Mouse (Mus musculus) retina, adult 2 months (tissue): Measurements from ENCODE around the gene Pacsin2.

ENCODE experiments used
- DNase-seq: peaks from one replicate; pipeline ENCODE4 v3.0.0-alpha.2; 2012; ENCODE audit warnings: low read depth, low spot score

Gene Pacsin2

GRCm38 (mm10) chr15:83451621-83452210, 12.7 kb downstream of the Pacsin2 start:
- no peak for DNase-seq

GRCm38 (mm10) chr15:83450007-83450406, 14.4 kb downstream of the Pacsin2 start:
- DNase-seq = no peak

GRCm38 (mm10) chr15:83448646-83449045, 15.8 kb downstream of the Pacsin2 start:
- no peak for DNase-seq

- DNase-seq = no peak
Measured at GRCm38 (mm10) chr15:83447791-83448544, 16.4 kb downstream of the Pacsin2 start.

GRCm38 (mm10) chr15:83445908-83446307, 18.5 kb downstream of the Pacsin2 start:
- DNase-seq = no peak

- DNase-seq = no peak
Measured at GRCm38 (mm10) chr15:83445383-83445782, 19.0 kb downstream of the Pacsin2 start.

- DNase-seq = no peak
Measured at GRCm38 (mm10) chr15:83444425-83444824, 20.0 kb downstream of the Pacsin2 start.

- no peak for DNase-seq
Measured at GRCm38 (mm10) chr15:83442495-83443037, 21.8 kb downstream of the Pacsin2 start.

- no peak for DNase-seq
Measured at GRCm38 (mm10) chr15:83440726-83441125, 23.7 kb downstream of the Pacsin2 start.

GRCm38 (mm10) chr15:83436541-83436940, 27.9 kb downstream of the Pacsin2 start:
- no peak for DNase-seq

- no peak for DNase-seq
Measured at GRCm38 (mm10) chr15:83435324-83436090, 28.9 kb downstream of the Pacsin2 start.

- no peak for DNase-seq
Measured at GRCm38 (mm10) chr15:83434692-83435091, 29.7 kb downstream of the Pacsin2 start.

- DNase-seq = no peak
Measured at GRCm38 (mm10) chr15:83433344-83433743, 31.1 kb downstream of the Pacsin2 start.

GRCm38 (mm10) chr15:83432231-83433031, 32.0 kb downstream of the Pacsin2 start:
- DNase-seq = no peak

- no peak for DNase-seq
Measured at GRCm38 (mm10) chr15:83430986-83431763, 33.2 kb downstream of the Pacsin2 start.

- no peak for DNase-seq
Measured at GRCm38 (mm10) chr15:83430419-83430818, 34.0 kb downstream of the Pacsin2 start.

- DNase-seq = no peak
Measured at GRCm38 (mm10) chr15:83428586-83428985, 35.8 kb downstream of the Pacsin2 start.

GRCm38 (mm10) chr15:83427294-83428163, 36.9 kb downstream of the Pacsin2 start:
- DNase-seq = no peak

GRCm38 (mm10) chr15:83425794-83426193, 38.6 kb downstream of the Pacsin2 start:
- DNase-seq = no peak

- DNase-seq = no peak
Measured at GRCm38 (mm10) chr15:83425277-83425676, 39.1 kb downstream of the Pacsin2 start.
